Mouse (Mus musculus) olfactory bulb, adult 2 months (tissue): ENCODE measurements around the gene Dus1l.

Experiments used
- CTCF ChIP-seq: fragments of 200-500 bp; IDR thresholded peaks from 2 replicates; pipeline ENCODE4 v1.5.1; 2012; ENCODE audit warnings: low read depth, mild to moderate bottlenecking, low read length, moderate library complexity; ENCODE audit not compliant: insufficient read depth
- POLR2A ChIP-seq: fragments of 200-500 bp; IDR thresholded peaks from 2 replicates; pipeline ENCODE4 v1.6.1; 2012; ENCODE audit warnings: mild to moderate bottlenecking, low read depth, low read length, moderate library complexity; ENCODE audit not compliant: insufficient read depth

GRCm38 (mm10) chr11:120804274-120804673 lies 8.1 kb upstream of the Dus1l start:
- TF ChIP-seq CTCF, result no peak
- TF ChIP-seq POLR2A, result no peak
